Mouse (Mus musculus) ES-E14 (cell line): Measurements from ENCODE around the gene Pold4.

Source experiments
- CHD2 ChIP-seq: IDR thresholded peaks from 2 replicates; pipeline ENCODE4 v1.6.1; 2014; ENCODE audit warnings: mild to moderate bottlenecking, low read depth, low read length, inconsistent platforms
- HCFC1 ChIP-seq: IDR thresholded peaks from 2 replicates; pipeline ENCODE4 v1.6.1; 2012; ENCODE audit warnings: low read length, inconsistent platforms, borderline replicate concordance; ENCODE audit not compliant: insufficient read depth
- MAFK ChIP-seq: IDR thresholded peaks from 2 replicates; pipeline ENCODE4 v1.6.1; 2014; ENCODE audit warnings: mild to moderate bottlenecking, low read depth, low read length, inconsistent platforms; ENCODE audit not compliant: insufficient read depth
- ZC3H11A ChIP-seq: IDR thresholded peaks from 2 replicates; pipeline ENCODE4 v1.6.1; 2012; ENCODE audit warnings: low read depth, mild to moderate bottlenecking, inconsistent platforms, low read length, borderline replicate concordance
- ZNF384 ChIP-seq: IDR thresholded peaks from 2 replicates; pipeline ENCODE4 v1.6.1; 2012; ENCODE audit warnings: low read depth, low read length, inconsistent platforms

DNA sequence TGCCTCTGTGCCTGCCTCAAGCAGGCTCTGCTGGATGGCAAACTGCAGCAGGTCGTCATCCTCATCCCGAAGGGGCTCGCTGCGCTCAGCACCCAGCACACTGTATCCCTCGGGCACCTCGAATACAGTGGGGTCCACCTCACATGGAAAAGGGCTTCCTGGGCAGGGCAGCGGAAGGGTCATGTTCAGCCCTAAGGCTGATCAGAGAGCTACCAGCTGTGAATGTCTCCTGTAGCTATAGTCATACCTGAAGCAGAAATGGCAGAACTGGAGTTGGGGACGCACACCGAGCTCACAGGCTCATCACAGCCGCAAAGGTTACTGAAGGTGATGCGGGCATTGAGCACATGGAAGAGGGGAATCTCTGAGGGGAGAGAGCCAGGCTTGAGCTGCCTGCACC lies 39.3 kb downstream of the Pold4 start:
- TF ChIP-seq ZC3H11A, result no peak
- TF ChIP-seq CHD2, result no peak
- TF ChIP-seq ZNF384, result no peak
- no peak for TF ChIP-seq MAFK
- no peak for TF ChIP-seq HCFC1
